Mouse (Mus musculus) yolk sac, embryonic 10.5 days (tissue): ENCODE measurements around the gene Comp.

Experiments
- DNase-seq: peaks from one replicate; pipeline ENCODE4 v3.0.0-alpha.2; 2017; ENCODE audit warnings: low spot score

Gene Comp

DNA sequence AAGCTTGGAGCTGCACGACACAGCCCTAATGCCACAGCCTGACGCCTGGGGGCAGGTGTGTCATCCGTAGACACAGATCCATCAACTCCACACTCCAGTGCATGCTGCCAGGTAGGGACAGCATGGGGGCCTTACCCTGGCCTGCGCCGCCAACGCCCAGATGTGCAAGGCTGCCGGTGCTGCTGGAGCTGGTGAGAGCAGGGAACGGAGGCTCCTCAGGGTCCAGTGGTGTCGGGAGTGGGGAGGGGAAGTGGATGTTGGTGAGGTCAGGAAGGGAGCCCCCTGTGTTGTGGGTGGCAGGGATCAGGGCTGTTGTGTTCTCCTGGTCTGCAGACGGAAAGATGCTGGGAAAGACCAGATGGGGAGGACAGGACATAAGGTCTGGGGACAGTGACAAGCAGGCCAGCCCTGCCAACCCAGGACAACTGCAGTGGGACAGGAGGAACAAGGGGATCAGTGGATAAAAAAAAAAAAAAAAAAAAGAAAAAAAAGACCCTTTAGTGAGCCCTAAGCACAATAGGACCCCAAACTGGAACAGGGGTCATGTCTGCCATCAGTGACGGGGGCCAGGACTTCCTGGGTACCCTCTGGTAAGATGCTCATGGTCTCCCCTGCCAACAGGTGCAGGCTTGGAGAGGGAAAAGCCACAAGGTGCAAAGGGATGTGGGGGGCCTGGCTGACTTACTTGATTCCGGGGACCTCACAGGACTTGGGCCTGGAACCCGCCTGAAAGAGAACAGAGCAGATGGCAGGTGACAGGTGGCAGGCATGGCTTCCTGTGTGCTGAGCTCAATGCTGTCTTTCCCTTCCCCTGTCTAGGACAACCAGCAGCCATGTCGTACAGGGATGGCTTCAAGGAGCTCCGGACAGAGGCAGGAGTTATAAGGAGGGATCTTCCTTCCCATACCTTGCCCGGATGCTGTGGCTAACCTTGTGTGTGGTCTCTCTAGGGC is 24.5 kb downstream of the Comp start:
- DNase-seq = no peak

GRCm38 (mm10) chr8:70404212-70404611 is 30.9 kb downstream of the Comp start:
- DNase-seq = no peak

DNA sequence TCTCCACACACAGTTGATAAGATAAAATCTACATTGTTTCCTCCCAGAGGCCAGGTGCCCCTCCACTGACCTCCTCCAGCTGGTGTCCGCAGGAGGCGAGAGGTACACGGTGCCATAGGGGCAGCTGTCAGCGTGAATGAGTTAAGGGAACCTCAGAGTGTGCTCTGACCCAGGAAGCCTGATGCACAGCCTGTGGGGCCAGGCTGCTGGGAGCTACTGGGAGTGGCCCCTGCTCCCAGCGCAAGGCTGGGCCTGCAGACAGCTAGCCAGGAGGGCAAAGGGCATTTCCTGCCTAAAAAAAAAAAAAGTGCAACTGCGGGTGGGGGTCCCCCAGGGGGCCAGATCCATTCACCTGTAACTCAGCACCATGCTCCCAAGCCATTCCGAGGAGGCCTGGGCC is 31.8 kb downstream of the Comp start:
- no peak for DNase-seq

- DNase-seq = no peak
These were observed 33.2 kb downstream of the Comp start for GRCm38 (mm10) chr8:70406427-70407069.

DNA sequence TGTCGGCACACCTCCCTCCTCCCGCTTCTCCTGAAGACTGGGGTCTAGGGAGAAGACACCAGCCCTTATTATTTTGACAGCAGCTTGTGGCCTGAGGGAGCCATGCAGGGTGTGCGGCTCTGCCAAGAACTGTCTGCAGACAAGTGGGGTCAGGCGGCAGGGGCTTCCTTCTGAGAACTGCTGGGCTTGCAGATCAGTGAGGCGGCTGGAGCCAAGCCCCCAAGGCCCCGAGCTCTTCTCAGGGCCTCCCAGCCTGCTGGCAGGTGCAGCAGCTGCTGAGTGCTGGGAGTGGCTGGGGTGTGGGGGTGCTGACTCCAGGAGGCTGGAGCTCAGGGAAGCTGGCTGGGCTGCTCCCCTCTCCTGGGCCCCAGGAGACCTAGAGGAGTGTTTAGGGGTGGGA is 34.9 kb downstream of the Comp start:
- DNase-seq = no peak

GRCm38 (mm10) chr8:70409019-70409418 is 35.7 kb downstream of the Comp start:
- DNase-seq = no peak

DNA sequence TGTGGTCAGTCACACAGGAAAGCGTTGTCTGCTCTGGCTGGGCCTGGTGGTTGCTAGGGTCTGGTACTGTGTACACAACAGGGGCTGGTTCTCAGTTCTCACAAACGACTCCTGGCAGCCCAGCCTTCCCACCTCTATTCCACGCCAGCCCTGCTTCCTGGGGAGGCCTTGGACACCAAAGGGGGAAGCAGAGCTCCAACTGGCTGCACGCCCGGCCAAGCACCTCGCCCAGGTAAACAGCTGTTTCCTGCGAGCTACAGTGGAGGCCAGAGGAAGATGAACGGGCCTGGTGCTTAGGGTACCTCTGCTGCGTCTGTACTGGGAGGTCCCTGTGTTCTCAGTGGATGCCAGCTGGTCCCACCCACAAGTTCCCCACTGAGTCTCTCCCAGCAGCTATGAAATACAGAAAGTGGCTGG is 36.1 kb downstream of the Comp start:
- DNase-seq = no peak

- no peak for DNase-seq
These were observed 36.9 kb downstream of the Comp start for GRCm38 (mm10) chr8:70410281-70410680.

- DNase-seq = no peak
These were observed 41.1 kb downstream of the Comp start for GRCm38 (mm10) chr8:70414310-70414946.

- no peak for DNase-seq
These were observed 42.4 kb downstream of the Comp start for GRCm38 (mm10) chr8:70415540-70416451.

- no peak for DNase-seq
These were observed 43.6 kb downstream of the Comp start for GRCm38 (mm10) chr8:70416941-70417340.

- DNase-seq = no peak
These were observed 44.6 kb downstream of the Comp start for GRCm38 (mm10) chr8:70417914-70418313.

GRCm38 (mm10) chr8:70418954-70419353 is 45.6 kb downstream of the Comp start:
- DNase-seq = peak; percentile 35

DNA sequence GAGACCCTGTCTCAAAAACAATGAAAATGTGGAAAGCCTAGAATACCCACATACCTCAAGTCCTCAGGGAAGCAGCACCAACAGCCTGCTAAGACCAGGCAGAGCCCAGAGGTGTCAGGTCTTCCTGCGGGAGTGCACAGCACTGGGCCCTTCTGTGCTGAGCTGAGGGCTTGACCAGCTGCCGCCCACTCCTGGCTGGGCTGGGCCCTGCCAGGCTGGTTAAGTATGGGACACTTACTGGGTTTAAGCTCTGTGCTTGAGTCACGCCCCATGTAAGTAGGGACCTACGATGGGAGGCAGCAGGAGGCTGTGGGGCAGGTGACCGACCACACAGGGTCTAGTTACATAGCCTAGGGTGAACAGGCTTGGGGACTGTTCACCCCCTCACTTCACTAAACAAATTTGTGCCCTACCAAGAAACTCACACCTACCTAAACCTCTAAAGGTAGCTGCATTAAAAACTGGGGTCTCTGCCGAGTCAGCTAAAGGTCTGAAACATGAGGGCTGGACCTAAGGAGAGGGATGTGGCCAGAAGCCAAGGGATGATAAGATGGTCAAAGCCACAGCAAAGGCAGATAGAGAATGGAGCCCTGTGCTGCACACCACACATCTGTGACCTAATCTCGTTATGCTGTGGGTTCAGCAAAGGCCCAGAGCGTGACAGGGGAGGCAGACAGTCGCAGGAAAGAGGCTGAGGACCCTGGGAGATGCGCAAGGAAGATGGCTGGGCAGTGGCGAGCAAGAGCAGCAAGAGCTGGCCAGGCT is 46.7 kb downstream of the Comp start:
- DNase-seq = no peak

- DNase-seq = no peak
These were observed 48.2 kb downstream of the Comp start for GRCm38 (mm10) chr8:70421349-70422104.

- DNase-seq = peak; percentile 26
These were observed 49.4 kb downstream of the Comp start for GRCm38 (mm10) chr8:70422722-70423121.

- DNase-seq = no peak
These were observed 53.0 kb downstream of the Comp start for GRCm38 (mm10) chr8:70426300-70426907.

DNA sequence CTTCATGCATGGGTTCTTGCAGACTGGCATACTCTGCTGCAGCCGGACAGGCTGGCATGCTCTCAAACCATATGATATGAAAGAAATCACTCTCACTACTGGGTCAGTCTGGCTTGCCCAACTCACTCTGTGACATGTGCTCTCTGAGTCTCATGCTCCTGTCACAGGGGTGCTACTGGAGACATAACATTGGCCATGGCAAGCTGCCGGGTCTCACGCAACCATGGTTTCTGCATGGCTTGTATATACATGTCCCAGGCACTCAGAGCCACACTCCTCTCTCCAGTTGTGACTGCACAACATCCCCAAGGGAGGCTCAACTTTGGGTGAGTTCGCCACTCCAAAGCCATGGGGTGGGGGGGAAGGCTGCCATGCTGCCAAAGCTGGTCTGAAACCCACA is 57.9 kb downstream of the Comp start:
- DNase-seq = no peak
